Mouse (Mus musculus): ENCODE data around the gene Wipi1. TPM values are rescaled to one million over a fixed set of nuclear protein-coding genes. Genes with fewer than 3 reads are reported as not detected.
"Not testable (repeated sequence)": the region's sequence is repeated elsewhere in the genome, so short reads cannot be mapped to it uniquely, and the experiment has no call there.

Gene Wipi1
- polyA plus RNA-seq, 1 experiment from 2014 or later: 9.6 TPM

DNA sequence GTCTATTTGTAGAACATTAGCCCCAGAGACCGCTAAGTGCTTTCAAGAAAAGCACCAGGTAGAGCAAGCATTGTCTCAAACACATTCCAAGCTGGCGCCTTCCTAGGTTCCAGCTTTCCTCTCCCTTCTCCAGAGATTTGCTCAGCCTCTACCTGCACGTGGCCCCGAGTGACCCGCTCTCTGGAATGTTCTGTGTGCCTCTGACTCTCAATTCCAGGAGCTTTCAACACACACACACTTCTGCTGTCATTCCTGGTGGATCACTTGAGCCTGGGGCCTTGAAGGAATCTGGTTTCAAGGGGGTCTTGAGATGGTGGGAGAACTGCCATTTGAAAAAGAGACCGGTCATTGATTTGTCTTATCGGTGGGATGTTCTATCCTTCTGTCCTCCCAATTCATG, 11.5 kb upstream of the Wipi1 start:
- no peak for ATAC-seq (ENCODE audit: low read depth)
- 91% methylated on average over 7 of the region's 7 CpGs for WGBS
- H3K4me2 ChIP-seq (ENCODE audit: low read depth, low read length): no peak overlapping the region
- H3K27ac ChIP-seq (ENCODE audit: low read depth, low read length): no peak overlapping the region
- no peaks in the 10 kb centered on the region for H3K27me3 ChIP-seq (ENCODE audit: control insufficient read depth, insufficient read depth, low read length)
- no peaks in the 10 kb centered on the region for H3K4me1 ChIP-seq (ENCODE audit: control insufficient read depth, insufficient read depth, low read length)
- H3K36me3 ChIP-seq (ENCODE audit: control insufficient read depth, insufficient read depth, low read length): no peaks in the 10 kb centered on the region
- no peaks in the 10 kb centered on the region for H3K9me3 ChIP-seq (ENCODE audit: control insufficient read depth, low read length)
- H3K9ac ChIP-seq (replicated peaks; ENCODE audit: low read depth, low read length): no peak overlapping the region
- no peak overlapping the region for H3K4me3 ChIP-seq (ENCODE audit: low read depth, low read length)

DNA sequence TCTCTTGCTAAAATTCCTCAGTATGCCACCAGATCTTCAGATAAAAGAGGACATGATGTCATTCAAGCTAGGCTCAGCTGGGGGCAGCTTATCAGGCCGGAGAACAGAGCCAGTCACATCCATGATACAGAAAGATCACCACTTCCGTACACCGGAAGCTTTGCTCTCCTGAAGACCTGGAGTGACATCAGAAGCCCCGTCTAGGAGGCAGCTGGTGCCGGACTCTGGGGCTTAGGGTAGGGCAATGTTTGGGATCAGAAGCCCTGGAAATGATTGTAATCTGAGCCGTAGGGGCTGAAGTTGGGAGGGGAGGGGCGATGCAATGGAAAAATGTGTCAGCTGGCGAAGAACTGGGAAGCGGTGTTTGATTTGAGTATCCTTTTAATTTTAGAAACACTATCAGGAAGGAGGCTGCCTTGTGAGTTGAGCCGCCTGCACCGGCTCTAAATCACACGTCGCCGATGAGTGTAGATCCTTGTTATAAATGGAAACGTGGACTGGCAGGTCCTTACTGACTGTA, 10.8 kb upstream of the Wipi1 start:
- Histone ChIP-seq H3K4me3 (ENCODE audit: low read depth, low read length) (no peak overlapping the region), H3K9ac (replicated peaks; ENCODE audit: low read depth, low read length) (no peak overlapping the region), H3K9me3 (ENCODE audit: control insufficient read depth, low read length) (no peaks in the 10 kb centered on the region), H3K36me3 (ENCODE audit: control insufficient read depth, insufficient read depth, low read length) (no peaks in the 10 kb centered on the region), H3K4me2 (ENCODE audit: low read depth, low read length) (no peak overlapping the region), H3K27ac (ENCODE audit: low read depth, low read length) (no peak overlapping the region), H3K4me1 (ENCODE audit: control insufficient read depth, insufficient read depth, low read length) (no peaks in the 10 kb centered on the region), H3K27me3 (ENCODE audit: control insufficient read depth, insufficient read depth, low read length) (no peaks in the 10 kb centered on the region)
- no peak for ATAC-seq (ENCODE audit: low read depth)
- 55% methylated on average over 15 of the region's 15 CpGs for WGBS

DNA sequence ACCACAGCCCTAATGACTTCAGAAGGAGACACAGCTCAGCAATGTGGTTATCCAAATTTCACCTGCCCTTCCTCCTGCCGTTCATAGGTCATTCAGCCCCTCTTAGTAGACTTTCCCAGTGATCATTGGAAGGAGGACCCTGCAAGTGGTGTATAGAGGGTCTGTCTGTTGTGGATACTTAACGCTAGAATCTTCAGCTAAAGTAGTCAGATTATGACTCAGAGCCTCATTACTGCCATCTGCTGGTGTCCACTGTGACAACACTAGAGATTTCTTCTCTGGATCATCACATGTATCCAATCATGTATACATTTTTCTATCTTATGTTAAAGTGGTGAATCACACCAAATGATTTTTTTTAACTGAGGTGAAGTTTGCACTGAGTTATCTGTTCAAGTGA, 9.4 kb upstream of the Wipi1 start:
- ATAC-seq (ENCODE audit: low read depth): no peak; the same call in 1 of the 2 replicates
- Histone ChIP-seq H3K27ac (ENCODE audit: low read depth, low read length) (no peak overlapping the region), H3K27me3 (ENCODE audit: control insufficient read depth, insufficient read depth, low read length) (no peaks in the 10 kb centered on the region), H3K9ac (replicated peaks; ENCODE audit: low read depth, low read length) (no peak overlapping the region), H3K4me3 (ENCODE audit: low read depth, low read length) (no peak overlapping the region), H3K4me1 (ENCODE audit: control insufficient read depth, insufficient read depth, low read length) (no peaks in the 10 kb centered on the region), H3K4me2 (ENCODE audit: low read depth, low read length) (no peak overlapping the region), H3K36me3 (ENCODE audit: control insufficient read depth, insufficient read depth, low read length) (no peaks in the 10 kb centered on the region), H3K9me3 (ENCODE audit: control insufficient read depth, low read length) (no peaks in the 10 kb centered on the region)
- 3% methylated on average over 2 of the region's 2 CpGs for WGBS

DNA sequence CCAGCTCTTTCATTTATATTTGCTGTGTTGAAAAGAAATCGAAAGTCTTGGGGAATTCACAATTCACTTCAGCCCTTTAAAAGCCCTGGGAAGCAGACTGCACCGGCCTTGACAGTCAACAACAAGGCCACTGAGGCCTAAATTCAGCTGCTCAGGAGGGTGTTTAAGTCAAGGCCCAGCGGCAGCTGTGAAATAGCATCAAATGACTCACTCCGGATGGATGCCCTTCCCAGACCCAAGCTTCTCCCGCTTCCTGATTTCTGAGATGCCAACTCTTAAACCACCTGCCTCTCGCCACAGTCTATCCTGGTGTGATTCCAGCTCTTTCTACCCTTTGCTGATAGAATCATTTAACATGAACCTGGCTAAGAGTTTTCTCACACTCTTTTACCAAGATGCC, 8.6 kb upstream of the Wipi1 start:
- H3K9ac ChIP-seq (replicated peaks; ENCODE audit: low read depth, low read length): no peak overlapping the region
- H3K36me3 ChIP-seq (ENCODE audit: control insufficient read depth, insufficient read depth, low read length): no peaks in the 10 kb centered on the region
- no peaks in the 10 kb centered on the region for H3K9me3 ChIP-seq (ENCODE audit: control insufficient read depth, low read length)
- ATAC-seq (ENCODE audit: low read depth): no peak
- no peaks in the 10 kb centered on the region for H3K4me1 ChIP-seq (ENCODE audit: control insufficient read depth, insufficient read depth, low read length)
- no peak overlapping the region for H3K4me2 ChIP-seq (ENCODE audit: low read depth, low read length)
- H3K27me3 ChIP-seq (ENCODE audit: control insufficient read depth, insufficient read depth, low read length): no peaks in the 10 kb centered on the region
- no peak overlapping the region for H3K27ac ChIP-seq (ENCODE audit: low read depth, low read length)
- 87% methylated on average over 6 of the region's 6 CpGs for WGBS
- no peak overlapping the region for H3K4me3 ChIP-seq (ENCODE audit: low read depth, low read length)

DNA sequence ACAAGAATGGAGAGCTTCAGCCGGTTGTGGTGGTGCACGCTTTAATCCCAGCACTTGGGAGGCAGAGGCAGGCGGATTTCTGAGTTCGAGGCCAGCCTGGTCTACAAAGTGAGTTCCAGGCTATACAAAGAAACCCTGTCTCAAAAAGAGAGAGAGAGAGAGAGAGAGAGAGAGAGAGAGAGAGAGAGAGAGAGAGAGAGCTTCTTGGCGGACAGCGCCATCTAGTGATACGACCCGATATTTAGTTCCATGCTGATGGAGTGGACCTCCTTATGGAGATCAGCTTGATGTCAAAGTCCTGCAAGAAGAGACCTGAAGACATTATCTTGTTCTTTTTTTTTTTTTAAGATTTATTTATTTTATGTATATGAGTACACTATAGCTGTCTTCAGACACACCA, 7.3 kb upstream of the Wipi1 start:
- not testable (repeated sequence) for H3K9me3 ChIP-seq (ENCODE audit: control insufficient read depth, low read length); H3K36me3 ChIP-seq (ENCODE audit: control insufficient read depth, insufficient read depth, low read length); H3K4me3 ChIP-seq (ENCODE audit: low read depth, low read length); ATAC-seq (ENCODE audit: low read depth); H3K9ac ChIP-seq (replicated peaks; ENCODE audit: low read depth, low read length); H3K27me3 ChIP-seq (ENCODE audit: control insufficient read depth, insufficient read depth, low read length); H3K27ac ChIP-seq (ENCODE audit: low read depth, low read length); H3K4me1 ChIP-seq (ENCODE audit: control insufficient read depth, insufficient read depth, low read length); H3K4me2 ChIP-seq (ENCODE audit: low read depth, low read length)
- WGBS: 37% methylated on average over 8 of the region's 8 CpGs

DNA sequence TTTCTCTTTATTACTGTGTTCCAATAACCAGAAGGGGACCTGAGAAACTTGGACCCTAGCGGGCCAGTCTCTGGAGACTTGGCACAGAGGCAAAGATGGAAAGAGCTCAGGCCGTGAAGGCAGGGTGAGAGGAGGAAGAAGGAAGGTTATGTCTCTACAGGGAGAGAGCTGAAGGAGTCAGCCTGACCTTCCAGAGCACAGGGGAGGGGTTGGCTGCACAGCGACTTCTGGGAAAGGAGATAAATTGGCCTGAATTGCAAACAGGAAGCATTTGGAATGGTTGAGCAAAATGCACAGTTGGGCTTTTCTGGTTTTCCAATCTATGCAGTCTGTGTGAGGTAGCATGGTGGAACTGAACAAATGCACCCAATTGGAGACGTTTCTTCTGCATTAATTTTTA, 5.0 kb upstream of the Wipi1 start:
- no peak overlapping the region for H3K27ac ChIP-seq (ENCODE audit: low read depth, low read length)
- no peaks in the 10 kb centered on the region for H3K9me3 ChIP-seq (ENCODE audit: control insufficient read depth, low read length)
- no peak for ATAC-seq (ENCODE audit: low read depth)
- no peak overlapping the region for H3K4me3 ChIP-seq (ENCODE audit: low read depth, low read length)
- H3K36me3 ChIP-seq (ENCODE audit: control insufficient read depth, insufficient read depth, low read length): no peaks in the 10 kb centered on the region
- no peaks in the 10 kb centered on the region for H3K4me1 ChIP-seq (ENCODE audit: control insufficient read depth, insufficient read depth, low read length)
- no peak overlapping the region for H3K9ac ChIP-seq (replicated peaks; ENCODE audit: low read depth, low read length)
- no peak overlapping the region for H3K4me2 ChIP-seq (ENCODE audit: low read depth, low read length)
- 69% methylated on average over 4 of the region's 4 CpGs for WGBS
- H3K27me3 ChIP-seq (ENCODE audit: control insufficient read depth, insufficient read depth, low read length): no peaks in the 10 kb centered on the region

DNA sequence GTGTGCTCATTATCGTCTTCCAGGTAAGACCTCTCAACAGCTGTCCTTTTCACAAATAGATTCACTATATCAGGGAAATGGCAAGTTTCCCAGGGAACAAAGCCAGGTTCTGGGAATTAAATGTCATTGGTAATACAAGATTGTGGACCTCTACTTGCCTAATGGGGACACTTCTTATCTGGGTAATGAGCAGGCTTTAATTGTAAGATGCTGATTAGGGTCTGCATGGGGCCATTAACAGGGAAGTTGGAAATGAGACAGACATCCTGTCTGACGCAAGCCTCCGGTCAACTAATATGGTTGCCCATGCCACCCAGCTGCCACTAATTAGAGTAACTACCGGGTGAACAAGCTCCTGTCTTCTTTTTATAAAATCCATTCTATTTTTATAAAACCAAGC, 4.6 kb upstream of the Wipi1 start:
- no peaks in the 10 kb centered on the region for H3K27me3 ChIP-seq (ENCODE audit: control insufficient read depth, insufficient read depth, low read length)
- no peak for ATAC-seq (ENCODE audit: low read depth)
- no peaks in the 10 kb centered on the region for H3K9me3 ChIP-seq (ENCODE audit: control insufficient read depth, low read length)
- no peaks in the 10 kb centered on the region for H3K36me3 ChIP-seq (ENCODE audit: control insufficient read depth, insufficient read depth, low read length)
- WGBS: 70% methylated on average over 4 of the region's 4 CpGs
- no peak overlapping the region for H3K9ac ChIP-seq (replicated peaks; ENCODE audit: low read depth, low read length)
- H3K27ac ChIP-seq (ENCODE audit: low read depth, low read length): no peak overlapping the region
- H3K4me2 ChIP-seq (ENCODE audit: low read depth, low read length): no peak overlapping the region
- no peaks in the 10 kb centered on the region for H3K4me1 ChIP-seq (ENCODE audit: control insufficient read depth, insufficient read depth, low read length)
- H3K4me3 ChIP-seq (ENCODE audit: low read depth, low read length): no peak overlapping the region

DNA sequence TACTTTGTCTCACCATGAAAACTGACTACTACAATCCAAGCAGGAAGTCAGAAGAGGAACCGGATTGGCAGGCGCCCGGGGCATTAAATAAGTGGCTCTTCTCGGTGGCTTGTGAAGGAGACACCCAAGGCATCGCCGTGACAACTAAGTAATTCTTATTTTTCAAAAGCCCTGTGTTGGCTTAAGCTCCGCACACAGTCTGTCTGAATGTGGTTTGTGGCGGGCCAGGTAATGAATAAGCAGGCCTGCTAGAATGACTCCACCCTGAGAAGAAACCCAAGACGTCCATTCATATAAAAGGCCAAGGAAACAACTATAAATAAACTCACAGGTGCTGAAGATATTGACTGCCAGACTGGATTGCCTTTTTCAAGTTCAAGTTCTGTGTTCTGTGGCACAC, 3.5 kb upstream of the Wipi1 start:
- H3K4me3 ChIP-seq (ENCODE audit: low read depth, low read length): no peak overlapping the region
- peaks cover 3% of the 10 kb centered on the region; the same call in 1 of the 2 replicates for H3K4me1 ChIP-seq (ENCODE audit: control insufficient read depth, insufficient read depth, low read length)
- no peak overlapping the region for H3K4me2 ChIP-seq (ENCODE audit: low read depth, low read length)
- ATAC-seq (ENCODE audit: low read depth): no peak
- H3K36me3 ChIP-seq (ENCODE audit: control insufficient read depth, insufficient read depth, low read length): no peaks in the 10 kb centered on the region
- H3K9ac ChIP-seq (replicated peaks; ENCODE audit: low read depth, low read length): no peak overlapping the region
- no peaks in the 10 kb centered on the region for H3K27me3 ChIP-seq (ENCODE audit: control insufficient read depth, insufficient read depth, low read length)
- H3K9me3 ChIP-seq (ENCODE audit: control insufficient read depth, low read length): no peaks in the 10 kb centered on the region
- no peak overlapping the region for H3K27ac ChIP-seq (ENCODE audit: low read depth, low read length)
- WGBS: 75% methylated on average over 9 of the region's 9 CpGs

DNA sequence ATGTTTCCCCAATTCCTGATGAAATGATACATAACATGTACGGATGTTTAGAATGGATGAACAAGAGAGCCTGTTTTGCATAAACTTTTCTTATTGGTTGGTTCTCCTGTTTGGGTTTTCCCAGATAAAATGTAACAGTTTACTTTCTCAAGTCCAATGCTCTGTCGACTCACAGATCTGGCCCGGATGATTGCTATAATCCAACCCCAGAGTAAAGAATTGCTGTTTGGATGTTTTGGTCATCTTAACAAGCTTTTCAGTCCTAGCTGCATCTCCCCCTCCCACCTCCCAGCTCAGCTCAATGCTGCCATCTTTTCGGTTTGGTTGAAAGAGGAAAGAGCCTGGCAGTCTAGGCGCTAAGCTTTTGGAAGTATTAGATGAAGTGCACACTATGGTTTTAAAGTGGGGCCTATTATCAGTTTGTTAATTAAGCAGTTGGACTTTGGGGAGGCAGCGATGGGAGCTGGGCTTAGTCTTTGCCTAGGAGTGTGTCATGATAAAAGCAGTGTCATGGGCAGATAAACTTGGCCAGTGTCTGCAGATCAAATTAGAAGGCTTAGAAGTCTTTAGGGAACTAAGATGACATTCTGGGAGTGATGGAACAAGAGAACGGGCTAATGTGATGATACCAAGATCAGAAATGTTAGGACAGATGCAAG, 1.2 kb upstream of the Wipi1 start:
- WGBS: 70% methylated on average over 7 of the region's 7 CpGs

More for the DNA sequence above, 1.2 kb upstream of the Wipi1 start:
- Histone ChIP-seq H3K27ac (ENCODE audit: low read depth, low read length) (no peak overlapping the region), H3K27me3 (ENCODE audit: control insufficient read depth, insufficient read depth, low read length) (no peaks in the 10 kb centered on the region), H3K4me3 (ENCODE audit: low read depth, low read length) (no peak overlapping the region), H3K4me2 (ENCODE audit: low read depth, low read length) (no peak overlapping the region), H3K36me3 (ENCODE audit: control insufficient read depth, insufficient read depth, low read length) (no peaks in the 10 kb centered on the region), H3K9me3 (ENCODE audit: control insufficient read depth, low read length) (no peaks in the 10 kb centered on the region), H3K4me1 (ENCODE audit: control insufficient read depth, insufficient read depth, low read length) (peaks cover 4% of the 10 kb centered on the region; the same call in 1 of the 2 replicates), H3K9ac (replicated peaks; ENCODE audit: low read depth, low read length) (no peak overlapping the region)
- no peak for ATAC-seq (ENCODE audit: low read depth)
